ENCODE assay signal across 8 mouse cellular contexts in the genomic region with DNA sequence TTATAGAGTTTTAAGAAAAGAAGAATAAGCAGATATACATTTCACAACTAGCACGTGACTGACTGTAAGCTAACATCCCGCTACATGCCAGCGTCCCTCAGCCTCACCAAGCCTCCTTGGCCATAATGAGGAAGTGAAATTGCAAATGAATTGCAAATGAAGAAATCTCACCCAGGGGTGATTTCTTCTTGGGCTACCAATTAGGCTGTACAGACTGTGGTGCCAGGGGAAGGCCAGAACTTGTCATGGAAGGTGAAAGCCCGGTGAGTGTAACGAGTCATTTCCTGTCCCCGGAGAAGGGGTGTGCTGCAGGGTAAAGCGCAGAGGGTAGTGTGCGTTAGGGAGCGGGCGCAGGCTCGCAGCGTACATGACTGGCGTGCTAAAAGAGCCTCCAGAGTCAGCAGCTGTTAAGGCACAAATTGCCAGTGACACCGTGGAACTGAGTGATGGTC. TPM values are rescaled to one million over a fixed set of nuclear protein-coding genes. Genes with fewer than 3 reads are reported as not detected.
DNase-seq lines count a peak whose midpoint lies in the region; ATAC-seq and TF ChIP-seq lines count a peak whose summit lies in the region.

No protein-coding gene starts in this region.

- no peaks in the 10 kb centered on the region for H3K4me1 ChIP-seq in intestine, postnatal 0 days (replicated peaks; ENCODE audit: control insufficient read depth, insufficient read depth, low read length)
- H3K4me1 ChIP-seq in stomach, embryonic 16.5 days (ENCODE audit: control insufficient read depth, insufficient read depth, low read length): no peaks in the 10 kb centered on the region

- H3K27ac ChIP-seq in intestine, postnatal 0 days (ENCODE audit: low read depth, low read length): no peak overlapping the region
- no peak overlapping the region for H3K27ac ChIP-seq in stomach, embryonic 16.5 days (ENCODE audit: low read length)

- no peak overlapping the region for H3K9ac ChIP-seq in intestine, postnatal 0 days (ENCODE audit: low read depth, low read length)
- H3K9ac ChIP-seq in stomach, embryonic 16.5 days (ENCODE audit: low read length): no peak overlapping the region

- no peak for ATAC-seq in intestine, postnatal 0 days
- ATAC-seq in megakaryocyte-erythroid progenitor cell, adult 5-6 weeks (replicated peaks; ENCODE audit: low FRiP score, low TSS enrichment, poor library complexity, severe bottlenecking): peak; percentile 52; the same call in 1 of the 2 replicates
- ATAC-seq in stomach, embryonic 16.5 days (ENCODE audit: insufficient read depth, low FRiP score): no peak

- H3K9me3 ChIP-seq in intestine, postnatal 0 days (ENCODE audit: control insufficient read depth): no peaks in the 10 kb centered on the region
- no peaks in the 10 kb centered on the region for H3K9me3 ChIP-seq in stomach, embryonic 16.5 days (replicated peaks; ENCODE audit: control insufficient read depth, low read length)

- peak overlapping the region; percentile 7; the same call in 1 of the 2 replicates for H3K4me2 ChIP-seq in intestine, postnatal 0 days (replicated peaks; ENCODE audit: low read depth)
- H3K4me2 ChIP-seq in stomach, embryonic 16.5 days (ENCODE audit: low read depth, low read length): 0 out of 2 replicates have a peak overlapping the region, but pooled peaks have one; percentile 11

- WGBS in intestine, postnatal 0 days: 58% methylated on average over 14 of the region's 14 CpGs
- 51% methylated on average over 14 of the region's 14 CpGs for WGBS in stomach, embryonic 16.5 days

- peak; percentile 79 to 82 for DNase-seq in B cell, adult 2 months
- DNase-seq in embryo, embryonic 11 days: peak; percentile 49
- no peak for DNase-seq in left cerebral cortex, adult 11 months (ENCODE audit: low spot score)
- DNase-seq in frontal cortex, postnatal 25 days (ENCODE audit: low spot score in 2 of 2): no peak
- no peak for DNase-seq in adrenal gland, postnatal 10 days

- TF ChIP-seq CTCF in intestine, postnatal 0 days (IDR thresholded peaks at IDR 0.05; ENCODE audit: low read depth): no peak

- no peaks in the 10 kb centered on the region for H3K36me3 ChIP-seq in intestine, postnatal 0 days (ENCODE audit: control insufficient read depth, insufficient read depth)
- H3K36me3 ChIP-seq in stomach, embryonic 16.5 days (ENCODE audit: control insufficient read depth, insufficient read depth, low read length): no peaks in the 10 kb centered on the region

- H3K27me3 ChIP-seq in intestine, postnatal 0 days (replicated peaks; ENCODE audit: control insufficient read depth, insufficient read depth, low read length): no peaks in the 10 kb centered on the region
- no peaks in the 10 kb centered on the region for H3K27me3 ChIP-seq in stomach, embryonic 16.5 days (ENCODE audit: control insufficient read depth, insufficient read depth, low read length)

- H3K4me3 ChIP-seq in intestine, postnatal 0 days (ENCODE audit: low read depth, low read length): no peak overlapping the region
- no peak overlapping the region for H3K4me3 ChIP-seq in stomach, embryonic 16.5 days (replicated peaks; ENCODE audit: low read length)

RNA-seq across cellular contexts. Expression of a gene that starts 25.3 kb away (rescaled TPM):
- 61.6 and 69.9 TPM in 2 replicates for polyA plus RNA-seq in intestine, postnatal 0 days (2015; fragmentation: Nextera tagmentation; extraction: Ambion mirVana)
- 24.4 and 25.0 TPM in 2 replicates for total RNA-seq in megakaryocyte-erythroid progenitor cell, adult 5-6 weeks (2014; fragmentation: Nextera tagmentation)
- 120 and 133 TPM in 2 replicates for total RNA-seq in megakaryocyte-erythroid progenitor cell, adult 5-6 weeks (2017)
- 47.5 and 48.9 TPM in 2 replicates for polyA plus RNA-seq in stomach, embryonic 16.5 days (2015; fragmentation: Nextera tagmentation; extraction: Ambion mirVana)
- total RNA-seq in adrenal gland, postnatal 10 days (2021): 10 to 100 TPM; 58.7 to 62.8 TPM

RNA-seq across cellular contexts. Expression of a gene that starts 41.9 kb away (rescaled TPM):
- polyA plus RNA-seq in intestine, postnatal 0 days (2015; fragmentation: Nextera tagmentation; extraction: Ambion mirVana): 13.5 and 14.6 TPM in 2 replicates
- total RNA-seq in megakaryocyte-erythroid progenitor cell, adult 5-6 weeks (2014; fragmentation: Nextera tagmentation): not detected in 2 replicates
- not detected in 2 replicates for total RNA-seq in megakaryocyte-erythroid progenitor cell, adult 5-6 weeks (2017)
- 2.1 and 2.6 TPM in 2 replicates for polyA plus RNA-seq in stomach, embryonic 16.5 days (2015; fragmentation: Nextera tagmentation; extraction: Ambion mirVana)
- total RNA-seq in adrenal gland, postnatal 10 days (2021): 1 to 10 TPM; 1.7 to 1.8 TPM

Comparison
In these comparisons a context has a peak if more than half of its experiments do, and no peak if none do; other contexts are left out.
1. DNase-seq: peak in B cell, adult 2 months (2 of 2) and embryo, embryonic 11 days (single experiment); none in left cerebral cortex, adult 11 months (single experiment), frontal cortex, postnatal 25 days (0 of 2) and adrenal gland, postnatal 10 days (single experiment).